In the genomic region with DNA sequence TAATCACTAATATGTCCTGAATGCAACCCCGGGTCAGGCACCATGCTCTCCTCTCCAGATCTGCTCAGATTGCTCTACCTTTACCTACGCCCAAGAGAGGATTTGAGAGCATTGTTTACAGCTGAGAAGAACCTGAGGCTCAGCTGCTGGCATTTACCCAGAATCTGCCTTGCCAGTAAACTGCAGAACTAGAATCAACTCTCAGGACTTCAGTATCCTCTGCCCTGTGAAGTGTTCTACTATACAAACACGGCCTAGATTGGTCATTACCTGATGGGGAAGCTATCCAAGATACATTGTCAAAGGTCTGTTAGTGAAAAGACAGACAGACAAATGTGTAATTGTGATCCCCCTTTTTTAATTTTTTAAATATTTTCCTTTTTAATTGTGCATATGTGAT, we compare ENCODE assay signal across 27 mouse cellular contexts. TPM values are rescaled to one million over a fixed set of nuclear protein-coding genes. Genes with fewer than 3 reads are reported as not detected.
DNase-seq lines count a peak whose midpoint lies in the region; ATAC-seq and TF ChIP-seq lines count a peak whose summit lies in the region.
"Had no signal": no experiment of that assay in that cellular context is flagged by ENCODE, and none has a peak within 500 bp of the region (broad histone marks: within the 10 kb centered on the region; RNA-seq: fewer than 3 reads in every experiment).

No protein-coding gene starts in this region.

- peaks cover 28% of the 10 kb centered on the region for H3K36me3 ChIP-seq in heart, embryonic 16.5 days (ENCODE audit: control insufficient read depth, insufficient read depth)
- peaks cover 43% of the 10 kb centered on the region for H3K36me3 ChIP-seq in kidney, embryonic 16.5 days (ENCODE audit: insufficient read depth, low read length)
- no peaks in the 10 kb centered on the region; the same call in 1 of the 2 replicates for H3K36me3 ChIP-seq in liver, adult 2 months (ENCODE audit: control insufficient read depth, insufficient read depth, low read length)
- H3K36me3 ChIP-seq in liver, embryonic 11.5 days (ENCODE audit: control insufficient read depth, insufficient read depth, low read length) = peaks cover 19% of the 10 kb centered on the region

- no peak overlapping the region for H3K4me2 ChIP-seq in heart, embryonic 16.5 days (ENCODE audit: low read depth, low read length)
- no peak overlapping the region for H3K4me2 ChIP-seq in kidney, embryonic 16.5 days (replicated peaks; ENCODE audit: low read depth, low read length)
- H3K4me2 ChIP-seq in liver, embryonic 11.5 days = no peak overlapping the region
- H3K4me2 ChIP-seq: embryonic facial prominence, embryonic 13.5 days; forebrain, embryonic 12.5 days; forebrain, embryonic 15.5 days; heart, embryonic 13.5 days; hindbrain, embryonic 12.5 days; hindbrain, embryonic 15.5 days had no signal

- no peak for DNase-seq in heart, adult 11 months
- peak; percentile 18 to 19 for DNase-seq in kidney, adult 8-10 months
- peak; percentile 95 for DNase-seq in liver, adult 2 months (ENCODE audit: extremely low read depth, low read depth, low spot score)
- DNase-seq in liver, embryonic 11.5 days (ENCODE audit: low spot score) = no peak
- DNase-seq: adrenal gland, postnatal 10 days; adrenal gland, postnatal 36 days; B cell, adult 2 months; cerebellum, adult 18-20 months; cerebellum, adult 9-11 months; cerebellum, postnatal 36 days; embryo, embryonic 11 days; gastrocnemius, postnatal 25 days; heart, adult 2 months had no signal

- H3K27ac ChIP-seq in heart, embryonic 16.5 days (ENCODE audit: low read length) = peak overlapping the region; percentile 9; the same call in 1 of the 2 replicates
- no peak overlapping the region for H3K27ac ChIP-seq in kidney, embryonic 16.5 days (ENCODE audit: low read length)
- H3K27ac ChIP-seq in liver, adult 2 months (replicated peaks; ENCODE audit: insufficient read depth, low read depth, low read length) = peak overlapping the region; percentile 92
- no peak overlapping the region for H3K27ac ChIP-seq in liver, embryonic 11.5 days (ENCODE audit: low read depth, low read length)
- H3K27ac ChIP-seq: embryonic facial prominence, embryonic 10.5 days; embryonic facial prominence, embryonic 13.5 days; forebrain, embryonic 12.5 days; forebrain, embryonic 15.5 days; heart, adult 2 months; heart, embryonic 13.5 days; hindbrain, embryonic 12.5 days; hindbrain, embryonic 15.5 days had no signal

- no peak overlapping the region for H3K4me3 ChIP-seq in heart, embryonic 16.5 days (ENCODE audit: low read length)
- H3K4me3 ChIP-seq in kidney, embryonic 16.5 days (ENCODE audit: low read length) = no peak overlapping the region
- no peak overlapping the region for H3K4me3 ChIP-seq in liver, adult 2 months (ENCODE audit: insufficient read depth, low read depth, low read length)
- no peak overlapping the region for H3K4me3 ChIP-seq in liver, embryonic 11.5 days (ENCODE audit: low read depth, low read length)
- H3K4me3 ChIP-seq: embryonic facial prominence, embryonic 10.5 days; embryonic facial prominence, embryonic 13.5 days; erythroblast, embryonic 14.5 days; forebrain, embryonic 12.5 days; forebrain, embryonic 15.5 days; heart, adult 2 months; heart, embryonic 10.5 days; heart, embryonic 13.5 days; hindbrain, embryonic 12.5 days; hindbrain, embryonic 15.5 days had no signal

- no peak for TF ChIP-seq CTCF in liver, adult 2 months (IDR thresholded peaks at IDR 0.05; ENCODE audit: low read depth, low read length)

- ATAC-seq in heart, embryonic 16.5 days (replicated peaks; ENCODE audit: extremely low read depth, insufficient read depth, low FRiP score) = no peak
- ATAC-seq in kidney, embryonic 16.5 days (ENCODE audit: low FRiP score, low TSS enrichment) = no peak
- no peak for ATAC-seq in liver, embryonic 11.5 days (replicated peaks; ENCODE audit: low FRiP score)
- ATAC-seq: forebrain, embryonic 15.5 days; Patski had no signal

- no peak for TF ChIP-seq POLR2A in liver, adult 2 months (IDR thresholded peaks at IDR 0.05; ENCODE audit: extremely low read depth, insufficient read depth, low read length)

- 85% methylated on average over 3 of the region's 3 CpGs for WGBS in heart, embryonic 16.5 days
- WGBS in kidney, embryonic 16.5 days = 93% methylated on average over 3 of the region's 3 CpGs
- 28% methylated on average over 3 of the region's 3 CpGs for WGBS in liver, adult 2 months
- WGBS in liver, embryonic 11.5 days = 92% methylated on average over 3 of the region's 3 CpGs

- no peaks in the 10 kb centered on the region for H3K9me3 ChIP-seq in heart, embryonic 16.5 days (replicated peaks; ENCODE audit: control insufficient read depth, low read length)
- no peaks in the 10 kb centered on the region for H3K9me3 ChIP-seq in kidney, embryonic 16.5 days (ENCODE audit: low read length)
- H3K9me3 ChIP-seq in liver, embryonic 11.5 days (ENCODE audit: control insufficient read depth, low read length) = no peaks in the 10 kb centered on the region
- H3K9me3 ChIP-seq: embryonic facial prominence, embryonic 10.5 days; embryonic facial prominence, embryonic 13.5 days; forebrain, embryonic 12.5 days; forebrain, embryonic 15.5 days; G1E; heart, embryonic 10.5 days; heart, embryonic 13.5 days; hindbrain, embryonic 12.5 days; hindbrain, embryonic 15.5 days had no signal

- H3K79me2 ChIP-seq in liver, adult 2 months (ENCODE audit: control insufficient read depth, insufficient read depth, low read length) = no peaks in the 10 kb centered on the region

- H3K27me3 ChIP-seq in heart, embryonic 16.5 days (ENCODE audit: control insufficient read depth, insufficient read depth, low read length) = no peaks in the 10 kb centered on the region
- H3K27me3 ChIP-seq in kidney, embryonic 16.5 days (ENCODE audit: insufficient read depth, low read length) = no peaks in the 10 kb centered on the region
- H3K27me3 ChIP-seq in liver, adult 2 months (ENCODE audit: control insufficient read depth, insufficient read depth, low read length) = no peaks in the 10 kb centered on the region
- H3K27me3 ChIP-seq in liver, embryonic 11.5 days (replicated peaks; ENCODE audit: control insufficient read depth, insufficient read depth, low read length) = no peaks in the 10 kb centered on the region
- H3K27me3 ChIP-seq: CH12.LX; embryonic facial prominence, embryonic 13.5 days; forebrain, embryonic 12.5 days; forebrain, embryonic 15.5 days; heart, embryonic 13.5 days; hindbrain, embryonic 12.5 days; hindbrain, embryonic 15.5 days; Patski had no signal

- H3K9ac ChIP-seq in heart, embryonic 16.5 days (ENCODE audit: low read length) = no peak overlapping the region
- H3K9ac ChIP-seq in kidney, embryonic 16.5 days (replicated peaks; ENCODE audit: low read length) = no peak overlapping the region
- no peak overlapping the region for H3K9ac ChIP-seq in liver, adult 2 months (ENCODE audit: low read depth, low read length)
- no peak overlapping the region for H3K9ac ChIP-seq in liver, embryonic 11.5 days (ENCODE audit: low read depth, low read length)
- H3K9ac ChIP-seq: embryonic facial prominence, embryonic 13.5 days; forebrain, embryonic 12.5 days; forebrain, embryonic 15.5 days; heart, embryonic 13.5 days; hindbrain, embryonic 12.5 days; hindbrain, embryonic 15.5 days had no signal

- H3K4me1 ChIP-seq in heart, embryonic 16.5 days (ENCODE audit: control insufficient read depth, insufficient read depth, low read length) = peaks cover 3% of the 10 kb centered on the region; the same call in 1 of the 2 replicates
- H3K4me1 ChIP-seq in kidney, embryonic 16.5 days (ENCODE audit: insufficient read depth, low read length) = no peaks in the 10 kb centered on the region
- H3K4me1 ChIP-seq in liver, adult 2 months (ENCODE audit: control insufficient read depth, insufficient read depth, low read length) = peaks cover 9% of the 10 kb centered on the region; the same call in 1 of the 2 replicates
- H3K4me1 ChIP-seq in liver, embryonic 11.5 days (replicated peaks; ENCODE audit: control insufficient read depth, insufficient read depth, low read length) = no peaks in the 10 kb centered on the region
- H3K4me1 ChIP-seq: embryonic facial prominence, embryonic 10.5 days; embryonic facial prominence, embryonic 13.5 days; forebrain, embryonic 12.5 days; forebrain, embryonic 15.5 days; hindbrain, embryonic 12.5 days; hindbrain, embryonic 15.5 days had no signal

RNA-seq across cellular contexts. Expression of a gene that starts 50.5 kb away (rescaled TPM):
- polyA plus RNA-seq in heart, embryonic 16.5 days (2015; fragmentation: Nextera tagmentation; extraction: Ambion mirVana) = 35.6 and 44.1 TPM in 2 replicates
- polyA plus RNA-seq in kidney, embryonic 16.5 days (2015; fragmentation: Nextera tagmentation; extraction: Ambion mirVana) = 44.2 and 46.6 TPM in 2 replicates
- total RNA-seq in liver, adult 2 months (2014; rRNA removed) = 11.2 and 16.8 TPM in 2 replicates
- 35.1 and 36.3 TPM in 2 replicates for polyA plus RNA-seq in liver, adult 2 months (2012; rRNA removed)
- 62.9 and 65.3 TPM in 2 replicates for polyA plus RNA-seq in liver, embryonic 11.5 days (2014; fragmentation: Nextera tagmentation; extraction: Ambion mirVana)

Comparison
In these comparisons a context has a peak if more than half of its experiments do, and no peak if none do; other contexts are left out.
1. H3K27ac ChIP-seq: peak in heart, embryonic 16.5 days (single experiment) and liver, adult 2 months (single experiment); none in kidney, embryonic 16.5 days (single experiment) and liver, embryonic 11.5 days (single experiment).
2. DNase-seq: peak in kidney, adult 8-10 months (2 of 2) and liver, adult 2 months (single experiment); none in heart, adult 11 months (single experiment) and liver, embryonic 11.5 days (single experiment).